Mouse (Mus musculus) urinary bladder, postnatal 25 days (tissue): ENCODE data around the gene Olfr48.

ENCODE experiments used
- DNase-seq: peaks from one replicate; pipeline ENCODE4 v3.0.0; 2022; ENCODE audit warnings: low spot score

Gene Olfr48

DNA sequence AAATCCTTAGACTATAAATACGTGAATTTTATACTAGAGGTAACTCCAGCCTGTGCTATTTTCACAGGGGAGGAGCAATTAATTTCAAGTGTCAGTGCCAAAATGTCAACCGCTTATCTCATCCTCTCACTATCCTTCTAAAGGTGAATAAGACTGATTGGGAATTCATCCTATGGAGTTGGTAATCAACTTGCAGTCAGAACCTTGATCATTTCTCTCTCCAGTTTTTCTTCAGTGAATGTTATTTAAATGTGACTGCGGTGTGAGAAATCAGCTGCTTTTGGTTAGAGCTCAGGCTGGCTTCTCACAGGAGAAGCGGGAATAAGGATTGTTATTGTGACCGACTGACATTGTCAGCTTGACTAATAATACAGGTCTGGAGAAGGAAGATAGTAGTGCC lies at the start of gene Olfr48:
Gene Olfr48, minus strand, starts transcription at position 101 of the 400 bp plus-strand sequence.
- DNase-seq, result no peak

GRCm38 (mm10) chr2:89878137-89878536 lies 30.1 kb upstream of the Olfr48 start, which contains the start of gene Olfr1257:
Olfr1257 (plus strand) TSS chr2:89878437.
- no peak for DNase-seq

DNA sequence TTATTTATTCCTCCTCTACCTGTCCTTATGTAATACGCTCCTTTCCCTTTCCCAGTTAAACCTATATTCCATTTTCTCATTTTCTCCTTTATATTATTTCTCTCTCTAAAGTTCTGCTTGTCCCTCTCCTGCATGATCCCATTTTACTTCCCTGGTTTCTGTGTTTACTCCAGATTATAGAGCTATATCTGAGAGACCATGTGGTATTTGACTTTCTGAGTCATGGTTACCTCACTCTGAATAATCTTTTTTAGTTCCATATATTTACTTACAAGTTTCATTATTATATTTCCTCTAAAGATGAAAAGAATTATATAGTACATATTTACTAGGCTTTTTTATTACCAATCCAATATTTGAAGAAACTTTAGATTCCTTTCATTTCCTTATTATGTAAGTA lies 1.2 kb upstream of the Olfr48 start:
- no peak for DNase-seq

GRCm38 (mm10) chr2:89841455-89841854 lies 6.5 kb downstream of the Olfr48 start, which contains the start of gene Olfr1256:
Olfr1256 (minus strand) TSS chr2:89841555.
- no peak for DNase-seq

- no peak for DNase-seq
These were observed 27.8 kb downstream of the Olfr48 start for GRCm38 (mm10) chr2:89820216-89820615.

GRCm38 (mm10) chr2:89811751-89812150 lies 36.3 kb downstream of the Olfr48 start, which contains the start of gene Olfr1255:
Olfr1255 (plus strand) TSS chr2:89812051.
- no peak for DNase-seq

DNA sequence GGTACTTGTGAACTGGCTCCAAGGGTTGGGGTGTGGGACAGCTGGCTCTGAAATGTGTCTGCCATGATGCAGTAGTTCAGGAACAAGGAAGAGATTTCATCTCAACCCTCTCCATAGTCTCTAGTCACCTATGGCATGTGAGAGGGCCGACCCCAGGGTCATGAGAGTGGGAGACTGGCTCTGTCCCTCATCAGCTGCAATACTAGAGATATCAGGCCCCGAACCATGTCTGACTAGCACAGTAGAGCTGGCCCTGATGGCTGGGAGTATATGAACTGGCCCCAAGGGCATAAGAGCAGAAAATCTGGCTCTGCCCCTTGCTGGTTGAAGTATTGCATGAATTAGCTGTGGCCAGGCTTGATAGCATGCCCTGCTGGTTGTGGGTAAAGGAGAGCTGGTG lies 37.3 kb downstream of the Olfr48 start:
- no peak for DNase-seq

- no peak for DNase-seq
These were observed 48.4 kb downstream of the Olfr48 start for GRCm38 (mm10) chr2:89799583-89799982.

- DNase-seq, result no peak
These were observed 54.5 kb downstream of the Olfr48 start, which contains the start of gene Olfr1254 for GRCm38 (mm10) chr2:89793519-89793918. Olfr1254 (minus strand) TSS chr2:89793619.
